Mouse (Mus musculus) regulatory T cell (primary cell): ENCODE measurements around the gene Zfp830.

Experiments
- in situ Hi-C: fragments of 300-600 bp; cut with MboI, MseI; formaldehyde crosslinking; loops from one replicate; pipeline ENCODE4 v1.15.1; 2025; ENCODE audit warnings: high pct_unique_total_duplicates

The Zfp830 gene

GRCm38 (mm10) chr11:82763742-82764437 is at the start of gene Zfp830, which contains the start of gene Cct6b:
Gene Zfp830 (plus strand): TSS chr11:82764345.
Gene Cct6b (minus strand): TSS chr11:82764321.
- in situ Hi-C loops = no loop called here

- in situ Hi-C loops = no loop called here
Measured at GRCm38 (mm10) chr11:82719294-82719693, 44.9 kb upstream of the Zfp830 start.

- in situ Hi-C loops = no loop called here
Measured at GRCm38 (mm10) chr11:82726862-82727261, 37.3 kb upstream of the Zfp830 start.

GRCm38 (mm10) chr11:82734227-82734626 is 29.9 kb upstream of the Zfp830 start:
- in situ Hi-C loops = no loop called here

- in situ Hi-C loops = no loop called here
Measured at GRCm38 (mm10) chr11:82739006-82739405, 25.1 kb upstream of the Zfp830 start.

GRCm38 (mm10) chr11:82746138-82746537 is 18.0 kb upstream of the Zfp830 start:
- in situ Hi-C loops = loop anchor here (5.0 kb wide), 1 partner anchor 146 kb away; the partner anchor contains the start of genes Fndc8 and Rad51d

GRCm38 (mm10) chr11:82746857-82747366 is 17.2 kb upstream of the Zfp830 start:
- in situ Hi-C loops = loop anchor here (5.0 kb wide), 1 partner anchor 145 kb away; the partner anchor contains the start of genes Fndc8 and Rad51d

GRCm38 (mm10) chr11:82752349-82753115 is 11.6 kb upstream of the Zfp830 start:
- in situ Hi-C loops = no loop called here

- in situ Hi-C loops = no loop called here
Measured at GRCm38 (mm10) chr11:82755919-82756318, 8.2 kb upstream of the Zfp830 start.

- in situ Hi-C loops = no loop called here
Measured at GRCm38 (mm10) chr11:82762286-82762829, 1.8 kb upstream of the Zfp830 start.

- in situ Hi-C loops = no loop called here
Measured at GRCm38 (mm10) chr11:82763261-82763660, 884 bp upstream of the Zfp830 start.

GRCm38 (mm10) chr11:82764438-82764924 is 336 bp downstream of the Zfp830 start:
- in situ Hi-C loops = no loop called here

- in situ Hi-C loops = no loop called here
Measured at GRCm38 (mm10) chr11:82780134-82780533, 16.0 kb downstream of the Zfp830 start.

GRCm38 (mm10) chr11:82780983-82781903 is 17.1 kb downstream of the Zfp830 start, which contains the start of gene Lig3:
Gene Lig3 (plus strand): TSS chr11:82781108.
- in situ Hi-C loops = no loop called here

GRCm38 (mm10) chr11:82782197-82782596 is 18.1 kb downstream of the Zfp830 start:
- in situ Hi-C loops = no loop called here

GRCm38 (mm10) chr11:82783453-82783852 is 19.3 kb downstream of the Zfp830 start:
- in situ Hi-C loops = no loop called here

GRCm38 (mm10) chr11:82806656-82807055 is 42.5 kb downstream of the Zfp830 start:
- in situ Hi-C loops = no loop called here

- in situ Hi-C loops = no loop called here
Measured at GRCm38 (mm10) chr11:82807370-82807769, 43.2 kb downstream of the Zfp830 start.

- in situ Hi-C loops = no loop called here
Measured at GRCm38 (mm10) chr11:82808485-82808884, 44.3 kb downstream of the Zfp830 start.
